Mouse (Mus musculus) hindbrain, embryonic 14.5 days (tissue): ENCODE data around the gene Mms22l. TPM values are rescaled to one million over a fixed set of nuclear protein-coding genes. Genes with fewer than 3 reads are reported as not detected.
"Not testable (repeated sequence)": the region's sequence is repeated elsewhere in the genome, so short reads cannot be mapped to it uniquely, and the experiment has no call there.

Source experiments
- ATAC-seq: fragments of 200-750 bp; cut with Nextera tagmentation; 2 replicates; pipeline ENCODE4 v1.8.0; 2017; ENCODE audit warnings: moderate number of reproducible peaks, mild to moderate bottlenecking, moderate TSS enrichment, moderate library complexity; ENCODE audit not compliant: low FRiP score
- DNase-seq: peaks from one replicate; pipeline ENCODE4 v3.0.0-alpha.2; 2015; ENCODE audit warnings: low spot score
- H3K27ac ChIP-seq: fragments of 300-500 bp; sonication (generic); 2 replicates; pipeline ENCODE4 v1.5.1; 2014; ENCODE audit warnings: mild to moderate bottlenecking, moderate library complexity
- H3K27me3 ChIP-seq: fragments of 300-500 bp; sonication (generic); 2 replicates; pipeline ENCODE4 v1.6.1; 2014; ENCODE audit warnings: mild to moderate bottlenecking, low read length, mixed read lengths; ENCODE audit not compliant: control insufficient read depth, insufficient read depth
- H3K36me3 ChIP-seq: fragments of 300-500 bp; sonication (generic); replicated peaks from 2 replicates; pipeline ENCODE4 v1.6.1; 2014; ENCODE audit not compliant: control insufficient read depth, insufficient read depth
- H3K4me1 ChIP-seq: fragments of 300-500 bp; sonication (generic); replicated peaks from 2 replicates; pipeline ENCODE4 v1.6.1; 2014; ENCODE audit warnings: antibody characterized with exemption, low read length, mixed read lengths; ENCODE audit not compliant: control insufficient read depth, insufficient read depth
- H3K4me2 ChIP-seq: fragments of 300-500 bp; sonication (generic); replicated peaks from 2 replicates; pipeline ENCODE4 v1.6.1; 2014; ENCODE audit warnings: mild to moderate bottlenecking, moderate library complexity
- H3K4me3 ChIP-seq: fragments of 300-500 bp; sonication (generic); replicated peaks from 2 replicates; pipeline ENCODE4 v1.5.1; 2014; ENCODE audit warnings: mild to moderate bottlenecking, low read length
- H3K9ac ChIP-seq: fragments of 300-500 bp; sonication (generic); 2 replicates; pipeline ENCODE4 v1.6.1; 2014
- H3K9me3 ChIP-seq: fragments of 300-500 bp; sonication (generic); 2 replicates; pipeline ENCODE4 v1.6.1; 2016; ENCODE audit warnings: low read length; ENCODE audit not compliant: control insufficient read depth
- WGBS: fragments of 180-500 bp; shearing (Covaris S2); extraction: QIAGEN DNeasy Blood & Tissue Kit; methylation state at CpG from one replicate; pipeline ENCODE4 v1.1.7; 2014; 5-methylcytosine and 5-hydroxymethylcytosine counted together
- polyA plus RNA-seq: library from polyadenylated mRNA; unstranded; fragments of >200 nt; fragmentation: Nextera tagmentation; extraction: Ambion mirVana; gene quantifications from 2 replicates; pipeline ENCODE4 v1.2.1, GENCODE M21; 2014

The Mms22l gene
- polyA plus RNA-seq, 1 experiment from 2014 or later = 6.9 TPM

DNA sequence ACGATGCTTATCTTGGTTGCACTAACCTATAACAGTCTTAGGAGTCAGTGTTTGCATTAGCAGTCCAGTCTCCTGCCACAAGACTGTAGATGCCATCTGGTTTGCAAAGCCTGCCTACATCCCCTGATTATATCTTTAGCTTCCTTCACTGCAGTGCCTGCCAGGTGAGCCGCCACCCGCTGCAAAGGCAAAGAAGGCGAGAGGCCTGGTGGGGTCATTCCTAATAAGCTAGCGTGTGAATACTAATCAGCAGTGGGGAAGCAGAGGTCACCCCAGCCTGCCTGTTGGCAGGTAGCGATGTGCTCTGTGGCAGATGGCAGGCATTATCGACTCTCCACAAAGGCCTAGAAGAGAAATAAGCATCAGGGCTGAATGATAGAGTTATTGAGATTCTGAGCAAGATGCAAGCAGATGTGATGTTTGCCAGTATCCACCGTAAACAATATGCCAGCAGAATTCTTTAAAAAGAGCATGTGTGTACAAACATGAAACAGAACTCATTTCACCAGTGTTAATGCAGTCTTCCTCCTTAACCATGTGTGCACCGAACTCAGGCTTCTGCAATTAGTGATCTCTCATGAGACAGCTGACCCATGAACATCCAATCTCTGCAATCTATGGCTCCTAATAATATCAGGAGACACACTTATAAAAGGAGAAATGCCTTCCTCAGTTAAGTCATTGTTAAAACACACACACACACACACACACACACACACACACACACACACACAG lies 135.1 kb downstream of the Mms22l start:
- WGBS = 44% methylated on average over 9 of the region's 9 CpGs
- DNase-seq (peak; percentile 36), ATAC-seq (peak; percentile 78)
- H3K27ac ChIP-seq = peak overlapping the region; percentile 52
- peaks cover 5% of the 10 kb centered on the region; the same call in 1 of the 2 replicates for H3K36me3 ChIP-seq
- peaks cover 18% of the 10 kb centered on the region; the same call in 1 of the 2 replicates for H3K4me1 ChIP-seq
- H3K9ac ChIP-seq = no peak overlapping the region
- H3K4me2 ChIP-seq = no peak overlapping the region
- H3K9me3 ChIP-seq = no peaks in the 10 kb centered on the region
- no peak overlapping the region for H3K4me3 ChIP-seq
- no peaks in the 10 kb centered on the region for H3K27me3 ChIP-seq

DNA sequence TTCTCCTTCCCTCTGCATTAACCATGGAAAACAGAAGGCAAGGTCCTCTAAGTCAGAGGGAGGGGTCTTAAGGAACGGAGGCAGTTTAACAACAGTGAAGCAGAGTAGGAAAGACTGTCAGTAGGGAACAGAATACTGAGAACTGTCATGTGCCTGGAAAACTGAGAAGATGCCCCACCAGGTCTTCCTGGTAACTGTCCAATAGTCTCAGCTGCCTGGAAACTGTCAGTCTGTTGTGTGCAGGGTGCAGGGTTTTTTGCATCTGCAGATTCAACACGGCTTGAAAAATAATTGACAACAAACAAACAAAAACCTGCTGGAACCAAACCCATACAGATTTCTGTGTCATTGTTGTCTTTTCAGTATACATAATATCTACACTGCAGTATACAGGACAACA lies 146.1 kb downstream of the Mms22l start:
- 73% methylated on average over 2 of the region's 2 CpGs for WGBS
- Histone ChIP-seq H3K36me3 (no peaks in the 10 kb centered on the region), H3K27me3 (no peaks in the 10 kb centered on the region), H3K27ac (no peak overlapping the region), H3K4me1 (no peaks in the 10 kb centered on the region), H3K4me3 (no peak overlapping the region), H3K9ac (no peak overlapping the region), H3K9me3 (no peaks in the 10 kb centered on the region), H3K4me2 (no peak overlapping the region)
- DNase-seq (no peak), ATAC-seq (no peak)

DNA sequence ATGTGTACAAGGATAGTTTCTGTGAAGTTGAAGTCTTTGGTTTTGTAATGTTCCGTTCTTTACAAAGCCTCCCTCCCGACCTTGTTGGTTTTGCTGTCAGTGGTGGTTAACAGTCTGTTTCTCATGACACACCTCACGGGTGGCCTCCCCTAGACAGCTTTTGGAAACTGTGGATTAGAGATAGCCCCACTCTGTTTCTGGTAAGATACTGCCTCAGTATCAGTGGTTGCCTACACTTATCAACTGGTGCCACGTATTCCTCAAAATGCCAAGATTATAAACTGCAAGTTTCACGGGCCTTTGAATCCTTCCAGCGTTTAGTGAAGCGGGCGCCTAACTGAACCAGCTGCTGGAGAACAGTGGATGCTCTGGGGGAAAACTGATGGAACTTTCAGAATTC lies 148.5 kb downstream of the Mms22l start:
- not testable (repeated sequence) for ATAC-seq, H3K4me2 ChIP-seq, H3K27ac ChIP-seq, H3K9me3 ChIP-seq, H3K9ac ChIP-seq, H3K4me3 ChIP-seq, DNase-seq, H3K4me1 ChIP-seq, H3K36me3 ChIP-seq, H3K27me3 ChIP-seq
- 88% methylated on average over 6 of the region's 8 CpGs for WGBS
